Mouse (Mus musculus) brain, embryonic 18.5 days (tissue): Measurements from ENCODE around the gene Spaca9.
A peak's percentile ranks its signal among the peaks of the same experiment; 100 is the strongest.

Source experiments
- DNase-seq: peaks from one replicate; pipeline ENCODE4 v3.0.0-alpha.2; 2012; ENCODE audit warnings: low read depth, low spot score

Spaca9 gene

DNA sequence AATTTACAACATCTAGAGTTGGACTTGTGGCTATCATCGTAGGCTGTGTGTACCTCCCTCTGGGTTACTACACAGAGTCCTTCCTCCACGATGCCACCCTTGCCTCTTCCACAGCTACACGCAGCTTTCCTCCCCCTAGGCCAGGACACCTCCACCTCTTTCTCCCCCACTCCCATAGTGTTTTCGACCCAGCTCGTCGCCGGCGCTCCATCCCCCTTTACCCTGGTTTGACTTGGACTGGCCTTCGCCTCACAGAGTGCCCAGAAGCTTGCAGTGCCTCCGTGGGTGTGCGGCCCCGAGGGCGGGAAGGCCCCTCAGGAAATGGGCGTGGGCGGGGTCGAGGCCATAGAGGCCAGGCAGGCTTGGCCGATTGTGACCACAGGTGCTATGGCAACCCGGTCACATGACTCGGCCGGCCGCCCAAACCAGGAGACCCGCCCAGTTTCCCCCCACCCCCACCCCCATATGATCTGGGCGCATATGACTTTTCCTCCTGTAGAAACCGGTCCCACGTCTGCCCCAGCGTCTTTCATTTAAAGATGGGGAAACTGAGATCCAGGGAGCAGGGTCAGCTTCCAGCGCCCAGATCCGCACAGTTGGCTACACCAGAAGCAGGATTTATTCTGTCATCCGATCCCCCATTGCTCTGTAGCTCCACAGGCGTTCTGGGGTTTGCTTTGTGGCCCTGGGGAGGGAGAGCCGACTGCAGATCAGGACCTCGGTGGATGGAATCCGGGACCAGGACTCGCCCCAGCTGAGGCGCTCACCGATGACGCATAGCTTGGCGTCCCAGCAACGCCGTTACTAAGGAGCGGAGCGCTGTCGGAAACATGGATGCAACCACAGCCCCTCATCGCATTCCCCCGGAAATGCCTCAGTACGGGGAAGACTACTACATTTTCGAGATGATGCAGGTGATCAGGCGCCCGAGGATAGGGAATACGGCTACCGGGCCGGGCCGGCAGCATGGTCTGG, at the start of gene Spaca9, which contains the start of gene Ak8:
TSS of gene Spaca9 (minus strand) at position 367 of the 975 bp plus-strand sequence.
TSS of gene Ak8 (plus strand) at position 804 of the 975 bp plus-strand sequence.
- peak; percentile 70 for DNase-seq

DNA sequence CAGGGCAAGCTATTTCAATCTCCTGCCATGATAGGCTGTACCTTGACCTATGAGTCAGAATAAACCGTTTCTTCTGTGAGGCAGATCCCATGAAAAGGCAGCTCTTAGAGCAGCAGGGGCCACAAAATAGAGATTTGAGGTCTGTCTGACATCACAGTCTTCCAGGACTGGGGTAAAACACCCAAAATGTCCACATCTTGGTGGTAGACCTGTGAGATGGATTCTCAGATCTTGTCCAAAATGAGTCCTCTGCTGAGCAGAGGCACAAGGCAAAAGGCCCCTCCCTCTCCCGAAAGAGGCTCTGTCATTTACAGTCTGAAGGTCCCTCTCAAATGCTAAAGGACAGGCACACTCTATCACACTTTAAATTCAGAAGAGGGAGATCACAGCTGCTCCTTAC, 48.2 kb upstream of the Spaca9 start:
- DNase-seq, result no peak

DNA sequence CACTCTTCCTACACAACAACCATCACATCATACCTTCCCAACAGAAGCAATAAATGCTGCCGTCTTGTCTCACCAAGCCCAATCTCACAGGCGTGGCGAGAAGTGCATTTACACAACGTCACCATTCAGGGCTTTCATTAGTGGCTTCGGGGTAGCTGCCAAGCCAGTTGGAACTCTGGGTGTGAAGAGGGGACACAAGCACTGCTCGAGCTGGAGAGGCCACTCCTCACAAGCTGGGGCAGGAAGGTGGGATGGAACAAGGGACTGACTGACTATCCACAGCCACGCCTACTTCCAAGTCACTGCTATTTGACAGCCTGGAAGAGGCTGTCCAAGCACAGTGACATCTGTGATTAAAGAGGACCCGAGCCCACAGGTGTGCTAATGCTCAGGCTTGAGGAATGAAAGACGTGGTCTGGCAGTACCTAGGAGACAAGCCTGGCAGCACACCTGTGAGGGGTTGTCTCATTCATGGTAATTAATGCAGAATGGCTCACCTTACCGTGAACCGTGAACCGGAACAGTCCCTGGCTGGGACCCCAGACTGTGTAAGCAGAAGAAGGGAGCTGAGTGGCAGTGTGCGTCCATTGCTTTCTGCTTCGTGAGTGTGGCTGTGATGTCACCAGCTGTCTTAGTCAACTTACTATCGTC, 47.3 kb upstream of the Spaca9 start:
- no peak for DNase-seq

DNA sequence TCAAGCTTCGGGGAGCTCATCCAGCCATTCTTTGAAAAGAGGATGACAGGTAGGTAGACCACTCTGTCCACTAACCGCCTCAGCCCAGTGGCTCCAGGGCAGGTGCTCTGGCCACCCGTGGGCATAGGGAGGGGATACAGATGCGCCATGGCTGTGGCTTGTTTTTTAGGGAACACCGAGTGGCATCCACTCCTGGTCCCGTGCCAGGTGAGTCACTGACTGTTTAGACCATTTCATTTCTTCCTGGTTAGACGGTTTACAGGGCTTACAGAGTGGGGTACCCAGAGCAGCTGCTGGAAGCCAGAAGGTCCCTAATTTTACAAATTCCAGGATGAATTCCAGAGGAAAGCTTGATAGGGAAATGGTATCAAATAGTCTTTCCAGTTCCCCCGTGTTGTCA, 43.2 kb upstream of the Spaca9 start:
- DNase-seq, result no peak

- no peak for DNase-seq
Measured at GRCm38 (mm10) chr2:28740159-28740558, 40.6 kb upstream of the Spaca9 start.

- DNase-seq, result no peak
Measured at GRCm38 (mm10) chr2:28737112-28737511, 37.6 kb upstream of the Spaca9 start.

DNA sequence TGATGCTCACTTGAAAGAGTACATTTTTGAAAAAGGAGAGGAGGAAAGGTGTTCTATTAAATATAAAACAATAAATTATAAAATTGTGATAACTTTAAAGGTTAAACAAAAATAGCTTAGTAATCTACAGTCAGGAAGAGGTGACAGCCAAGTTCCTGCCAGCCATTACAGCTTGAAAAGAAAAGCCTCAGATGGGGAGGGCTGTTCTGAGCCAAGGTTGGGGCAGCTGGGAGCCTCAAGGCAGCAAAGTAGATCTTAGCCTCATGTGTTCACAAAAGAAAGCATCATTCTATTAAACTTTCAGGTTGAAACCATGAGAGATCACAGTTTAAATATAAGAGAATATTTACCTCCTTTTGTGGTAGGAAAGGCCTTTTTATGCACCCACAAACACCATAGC, 31.1 kb upstream of the Spaca9 start:
- no peak for DNase-seq

GRCm38 (mm10) chr2:28727786-28728404, 28.4 kb upstream of the Spaca9 start:
- no peak for DNase-seq

DNA sequence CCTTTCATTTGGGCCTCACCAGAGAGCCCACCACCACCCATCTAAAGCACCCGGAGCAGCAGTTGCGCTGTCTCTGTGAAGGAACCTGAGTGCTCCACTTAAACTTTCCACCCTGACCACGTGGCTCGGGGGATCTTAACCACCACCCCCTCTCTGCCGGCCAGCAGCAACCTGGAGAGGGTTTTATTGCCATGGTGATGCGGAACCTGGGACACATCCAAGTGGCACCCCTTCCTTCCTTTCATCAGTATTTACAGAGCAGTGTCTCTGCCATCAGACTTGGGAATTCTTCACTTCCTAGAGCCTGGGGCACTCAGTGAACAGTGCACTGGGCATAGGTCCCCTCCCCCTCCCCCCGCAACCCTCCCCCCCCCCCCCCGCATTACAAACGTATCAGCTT, 24.4 kb upstream of the Spaca9 start:
- no peak for DNase-seq

- no peak for DNase-seq
Measured at GRCm38 (mm10) chr2:28722419-28722818, 22.9 kb upstream of the Spaca9 start.

GRCm38 (mm10) chr2:28713036-28713435, 13.5 kb upstream of the Spaca9 start:
- no peak for DNase-seq

DNA sequence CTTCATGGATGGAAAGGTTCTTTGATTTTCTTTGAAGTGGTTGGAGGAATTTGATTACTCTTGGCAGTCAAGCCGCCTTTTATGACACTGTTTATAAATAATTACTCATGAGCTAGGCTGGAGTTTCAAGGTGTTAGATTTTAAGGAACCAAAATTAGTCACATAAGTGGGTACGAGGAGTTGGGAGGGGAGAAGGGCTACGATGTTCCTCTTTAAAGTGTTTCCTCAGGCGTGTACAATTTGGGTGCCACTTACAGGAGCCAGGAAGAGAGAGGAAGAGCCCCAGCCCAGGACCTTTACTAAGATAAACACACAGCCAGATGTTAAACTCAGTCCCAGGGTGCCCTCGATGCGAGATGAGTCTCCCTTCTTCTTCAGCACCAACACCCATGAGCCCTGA, 7.3 kb upstream of the Spaca9 start:
- DNase-seq, result no peak

GRCm38 (mm10) chr2:28706106-28706636, 6.6 kb upstream of the Spaca9 start:
- DNase-seq, result no peak

DNA sequence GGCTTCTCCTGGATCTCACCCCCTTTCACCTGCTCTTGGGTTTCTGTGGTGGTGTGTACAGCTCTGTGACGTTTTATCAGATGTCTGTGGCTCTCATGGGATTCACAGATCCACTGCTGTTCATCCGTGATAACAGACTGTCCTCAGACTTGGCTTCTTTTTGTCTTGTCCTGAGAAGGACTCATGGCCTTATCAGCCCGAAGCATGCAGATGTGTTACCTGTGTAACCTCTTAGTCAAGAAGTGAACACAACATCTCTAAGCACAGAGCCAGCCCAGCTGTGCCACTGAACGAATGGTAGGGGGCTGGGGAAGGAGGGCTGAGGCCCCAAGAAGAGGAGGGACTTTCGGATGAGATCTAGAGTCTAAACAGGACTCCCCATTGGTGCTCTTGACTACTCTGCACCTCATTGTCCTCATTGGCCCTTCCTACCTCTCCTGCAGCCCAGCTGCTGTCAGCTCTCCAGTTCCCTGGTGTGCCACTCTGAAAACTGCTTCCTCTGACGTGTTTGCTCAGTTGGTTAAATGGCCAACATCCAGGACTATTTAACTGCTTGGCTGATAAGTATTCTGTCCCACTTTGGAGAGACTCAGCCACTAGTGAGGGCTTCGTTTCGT, 2.2 kb upstream of the Spaca9 start:
- no peak for DNase-seq

GRCm38 (mm10) chr2:28698566-28698965, 961 bp downstream of the Spaca9 start:
- DNase-seq, result no peak

GRCm38 (mm10) chr2:28692692-28693091, 6.8 kb downstream of the Spaca9 start:
- DNase-seq, result no peak

GRCm38 (mm10) chr2:28688431-28688830, 11.1 kb downstream of the Spaca9 start:
- no peak for DNase-seq

DNA sequence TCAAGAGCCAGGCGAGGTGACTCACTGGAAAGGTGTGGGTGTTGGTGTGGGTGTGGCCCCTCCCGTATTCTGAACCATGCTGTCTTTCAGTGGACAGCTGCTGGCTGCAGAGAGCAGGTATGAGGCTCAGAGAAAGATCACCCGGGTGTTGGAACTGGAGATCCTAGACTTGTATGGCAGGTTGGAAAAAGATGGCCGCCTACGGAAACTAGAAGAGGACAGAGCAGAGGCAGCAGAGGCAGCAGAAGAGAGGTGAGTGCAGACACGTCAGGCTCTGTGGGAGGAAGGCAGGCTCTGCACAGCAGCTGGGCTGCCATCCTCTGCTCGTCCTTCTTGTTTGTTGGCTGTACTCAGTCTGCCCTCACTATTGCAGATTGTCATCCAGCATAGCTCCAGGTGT, 13.6 kb downstream of the Spaca9 start:
- DNase-seq, result no peak

DNA sequence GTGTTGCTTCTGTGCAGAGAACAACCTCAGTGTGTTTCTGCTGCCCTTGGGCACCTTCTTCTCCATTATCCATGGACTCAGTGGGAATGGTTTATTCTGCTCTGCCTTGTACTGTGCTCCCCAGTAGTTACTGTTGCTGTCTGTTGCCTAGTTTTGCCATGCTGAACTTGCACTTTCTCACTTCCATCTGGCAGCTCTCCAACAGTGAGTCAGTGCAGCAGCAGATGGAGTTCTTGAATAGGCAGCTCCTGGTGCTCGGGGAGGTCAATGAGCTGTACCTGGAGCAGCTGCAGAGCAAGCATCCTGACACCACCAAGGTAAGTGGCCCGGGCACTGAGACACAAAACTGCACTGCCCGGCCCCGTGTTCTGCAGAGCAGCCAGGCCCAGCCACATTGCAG, 17.8 kb downstream of the Spaca9 start:
- DNase-seq, result no peak

- no peak for DNase-seq
Measured at GRCm38 (mm10) chr2:28680710-28681109, 18.8 kb downstream of the Spaca9 start.

- DNase-seq, result no peak
Measured at GRCm38 (mm10) chr2:28676005-28676404, 23.5 kb downstream of the Spaca9 start.

- DNase-seq, result no peak
Measured at GRCm38 (mm10) chr2:28671438-28671837, 28.1 kb downstream of the Spaca9 start.
